Mouse (Mus musculus): ENCODE measurements around the gene Wdfy2.

Wdfy2 gene

GRCm38 (mm10) chr14:62844226-62844625, 6.7 kb downstream of the Wdfy2 start:
- DNase-seq: no peak

- peak; percentile 66 to 67 for DNase-seq
Observed at GRCm38 (mm10) chr14:62845011-62845840, 7.7 kb downstream of the Wdfy2 start.

GRCm38 (mm10) chr14:62850980-62851379, 13.5 kb downstream of the Wdfy2 start:
- peak; percentile 56 to 61 for DNase-seq

- no peak for DNase-seq
Observed at GRCm38 (mm10) chr14:62852840-62853239, 15.4 kb downstream of the Wdfy2 start.

GRCm38 (mm10) chr14:62855077-62855835, 17.8 kb downstream of the Wdfy2 start:
- no peak for DNase-seq

- DNase-seq: peak; percentile 39 to 43
Observed at GRCm38 (mm10) chr14:62855863-62856262, 18.4 kb downstream of the Wdfy2 start.

- no peak for DNase-seq
Observed at GRCm38 (mm10) chr14:62856490-62856889, 19.0 kb downstream of the Wdfy2 start.

GRCm38 (mm10) chr14:62857879-62858278, 20.4 kb downstream of the Wdfy2 start:
- no peak for DNase-seq

GRCm38 (mm10) chr14:62858311-62858710, 20.8 kb downstream of the Wdfy2 start:
- no peak for DNase-seq

- DNase-seq: no peak
Observed at GRCm38 (mm10) chr14:62862564-62862963, 25.1 kb downstream of the Wdfy2 start.

GRCm38 (mm10) chr14:62864254-62864653, 26.8 kb downstream of the Wdfy2 start:
- DNase-seq: no peak

GRCm38 (mm10) chr14:62865405-62865804, 27.9 kb downstream of the Wdfy2 start:
- DNase-seq: no peak

- DNase-seq: no peak
Observed at GRCm38 (mm10) chr14:62867069-62867468, 29.6 kb downstream of the Wdfy2 start.

- no peak for DNase-seq
Observed at GRCm38 (mm10) chr14:62867576-62867975, 30.1 kb downstream of the Wdfy2 start.

- no peak for DNase-seq
Observed at GRCm38 (mm10) chr14:62868254-62868653, 30.8 kb downstream of the Wdfy2 start.

GRCm38 (mm10) chr14:62870238-62870638, 32.8 kb downstream of the Wdfy2 start:
- no peak for DNase-seq

GRCm38 (mm10) chr14:62871431-62871830, 34.0 kb downstream of the Wdfy2 start:
- no peak for DNase-seq

GRCm38 (mm10) chr14:62871932-62872331, 34.5 kb downstream of the Wdfy2 start:
- no peak for DNase-seq

GRCm38 (mm10) chr14:62873820-62874219, 36.3 kb downstream of the Wdfy2 start:
- DNase-seq: no peak

- DNase-seq: no peak
Observed at GRCm38 (mm10) chr14:62874348-62874747, 36.9 kb downstream of the Wdfy2 start.

- DNase-seq: no peak
Observed at GRCm38 (mm10) chr14:62878076-62878475, 40.6 kb downstream of the Wdfy2 start.

GRCm38 (mm10) chr14:62878634-62879430, 41.4 kb downstream of the Wdfy2 start:
- DNase-seq: no peak

GRCm38 (mm10) chr14:62879497-62879896, 42.0 kb downstream of the Wdfy2 start:
- peak; percentile 79 to 87 for DNase-seq
